In genomic region chr15:3725214-3725613, GRCm38 (mm10) we compare ENCODE assay signal across 16 mouse cellular contexts.
DNase-seq lines count a peak whose midpoint lies in the region; ATAC-seq lines count a peak whose summit lies in the region.
"Had no signal": no experiment of that assay in that cellular context is flagged by ENCODE, and none has a peak within 500 bp of the region (broad histone marks: within the 10 kb centered on the region; RNA-seq: fewer than 3 reads in every experiment).

No protein-coding gene starts in this region.

- H3K36me3 ChIP-seq in kidney, embryonic 14.5 days (ENCODE audit: control insufficient read depth, insufficient read depth, low read length) = no peaks in the 10 kb centered on the region
- H3K36me3 ChIP-seq: embryonic facial prominence, embryonic 15.5 days; neural tube, embryonic 15.5 days had no signal

- no peaks in the 10 kb centered on the region for H3K27me3 ChIP-seq in kidney, embryonic 14.5 days (ENCODE audit: control insufficient read depth, insufficient read depth, low read length)
- H3K27me3 ChIP-seq: embryonic facial prominence, embryonic 15.5 days; neural tube, embryonic 15.5 days had no signal

- H3K9ac ChIP-seq in kidney, embryonic 14.5 days (ENCODE audit: low read depth, low read length) = no peak overlapping the region
- H3K9ac ChIP-seq: embryonic facial prominence, embryonic 15.5 days; liver, embryonic 14.5 days; neural tube, embryonic 15.5 days had no signal

- H3K4me1 ChIP-seq in kidney, embryonic 14.5 days (ENCODE audit: control insufficient read depth, insufficient read depth, low read length) = no peaks in the 10 kb centered on the region
- H3K4me1 ChIP-seq: embryonic facial prominence, embryonic 15.5 days; neural tube, embryonic 15.5 days had no signal

- ATAC-seq in kidney, embryonic 14.5 days (ENCODE audit: low FRiP score, low TSS enrichment) = no peak
- ATAC-seq: forebrain, embryonic 16.5 days; hindbrain, embryonic 16.5 days had no signal

- peak; percentile 9 for DNase-seq in gastrocnemius, adult 18-20 months (ENCODE audit: low spot score)
- no peak for DNase-seq in gastrocnemius, adult 8-10 months (ENCODE audit: low spot score in 2 of 2)
- DNase-seq in kidney, adult 9 months = peak; percentile 83
- peak; percentile 34 for DNase-seq in gonadal fat pad, adult 2 months (ENCODE audit: low read depth)
- DNase-seq in lung, postnatal 36 days = peak; percentile 62
- no peak for DNase-seq in frontal cortex, postnatal 36 days (ENCODE audit: low spot score in 2 of 2)
- DNase-seq in thymus, postnatal 14 days = no peak
- DNase-seq: cerebellum, adult 11 months; thymus, adult 18-20 months had no signal

- no peaks in the 10 kb centered on the region for H3K9me3 ChIP-seq in kidney, embryonic 14.5 days (ENCODE audit: control insufficient read depth, low read length)
- H3K9me3 ChIP-seq: embryonic facial prominence, embryonic 15.5 days; neural tube, embryonic 15.5 days had no signal

- H3K4me2 ChIP-seq in kidney, embryonic 14.5 days (replicated peaks; ENCODE audit: low read depth, low read length) = no peak overlapping the region
- H3K4me2 ChIP-seq: embryonic facial prominence, embryonic 15.5 days; neural tube, embryonic 15.5 days had no signal

- 82% methylated on average over 3 of the region's 3 CpGs for whole genome bisulfite sequencing in kidney, embryonic 14.5 days

- no peak overlapping the region for H3K4me3 ChIP-seq in kidney, embryonic 14.5 days (ENCODE audit: low read length)
- H3K4me3 ChIP-seq: embryonic facial prominence, embryonic 15.5 days; layer of hippocampus, adult 2 months; neural tube, embryonic 15.5 days had no signal

- H3K27ac ChIP-seq in kidney, embryonic 14.5 days (ENCODE audit: low read depth, low read length) = no peak overlapping the region
- H3K27ac ChIP-seq: embryonic facial prominence, embryonic 15.5 days; layer of hippocampus, adult 2 months; liver, embryonic 14.5 days; neural tube, embryonic 15.5 days had no signal

Comparison
In these comparisons a context has a peak if more than half of its experiments do, and no peak if none do; other contexts are left out.
1. DNase-seq: peak in gastrocnemius, adult 18-20 months (single experiment), kidney, adult 9 months (single experiment), gonadal fat pad, adult 2 months (single experiment) and lung, postnatal 36 days (single experiment); none in gastrocnemius, adult 8-10 months (0 of 2), frontal cortex, postnatal 36 days (0 of 2) and thymus, postnatal 14 days (single experiment).